Mouse (Mus musculus): ENCODE data around the gene Hk2. TPM values are rescaled to one million over a fixed set of nuclear protein-coding genes. Genes with fewer than 3 reads are reported as not detected.

Gene Hk2
- polyA plus RNA-seq, 1 experiment from 2014 or later: 4.0 TPM

DNA sequence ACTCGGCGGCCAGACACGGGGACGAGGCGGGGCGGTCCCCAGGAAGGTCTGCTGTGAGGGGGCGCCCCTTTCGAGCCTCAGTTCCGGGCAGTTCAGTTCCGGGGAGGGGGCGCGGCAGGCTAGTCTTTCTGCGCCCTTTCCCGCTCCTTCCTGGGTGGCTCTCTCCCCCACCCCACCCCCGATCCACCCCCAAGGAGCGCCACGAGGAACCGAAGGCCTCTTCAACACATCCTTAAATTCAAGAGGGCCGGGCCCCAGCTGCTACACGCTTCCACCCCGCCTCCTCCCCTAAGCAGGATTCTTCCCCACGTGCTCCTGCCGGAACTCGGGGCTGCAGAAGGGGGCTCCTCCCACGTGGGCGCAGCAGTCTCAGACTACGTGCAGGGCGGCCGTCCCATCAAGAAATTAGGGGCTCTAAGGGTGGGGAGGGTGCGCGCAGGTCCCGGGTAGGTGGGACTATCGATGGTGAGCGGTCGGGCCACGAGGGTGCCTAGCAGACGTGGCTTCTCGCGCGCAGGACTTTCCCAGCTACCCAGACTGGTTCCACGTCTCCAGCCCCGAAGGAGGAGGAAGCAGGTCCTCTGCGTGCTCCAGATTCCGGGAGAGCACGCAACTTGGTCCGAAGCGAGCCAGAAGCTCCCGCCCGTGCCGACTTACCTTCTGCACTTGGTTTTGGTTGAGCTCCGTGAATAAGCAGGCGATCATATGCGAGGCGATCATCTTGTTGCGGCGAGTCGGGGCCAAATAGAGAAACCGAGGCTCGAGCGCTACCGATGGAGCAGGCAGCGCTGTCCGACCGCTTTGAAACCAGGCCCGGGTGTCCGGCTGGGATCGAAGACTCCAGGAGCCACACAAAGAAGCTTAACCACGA, 758 bp downstream of the Hk2 start:
- peaks cover 5% of the 10 kb centered on the region; the same call in 1 of the 2 replicates for H3K4me1 ChIP-seq (ENCODE audit: control insufficient read depth, insufficient read depth, low read length)
- H3K36me3 ChIP-seq (ENCODE audit: control insufficient read depth, insufficient read depth, low read length): no peaks in the 10 kb centered on the region
- peak overlapping the region; percentile 26; the same call in 1 of the 2 replicates for H3K27ac ChIP-seq (replicated peaks; ENCODE audit: low read depth, low read length)
- ATAC-seq (ENCODE audit: low FRiP score, low TSS enrichment) (peak; percentile 46), DNase-seq (peak; percentile 68)
- H3K4me2 ChIP-seq (ENCODE audit: low read length): peak overlapping the region; percentile 99
- H3K27me3 ChIP-seq (ENCODE audit: control insufficient read depth, insufficient read depth, low read length): peaks cover 15% of the 10 kb centered on the region
- peak overlapping the region; percentile 49 for H3K9ac ChIP-seq (replicated peaks; ENCODE audit: low read length)
- H3K4me3 ChIP-seq (replicated peaks; ENCODE audit: low read depth, low read length): peak overlapping the region; percentile 50
- WGBS: under 1% methylated on average over 68 of the region's 68 CpGs
- H3K9me3 ChIP-seq (ENCODE audit: control insufficient read depth, low read length): no peaks in the 10 kb centered on the region

DNA sequence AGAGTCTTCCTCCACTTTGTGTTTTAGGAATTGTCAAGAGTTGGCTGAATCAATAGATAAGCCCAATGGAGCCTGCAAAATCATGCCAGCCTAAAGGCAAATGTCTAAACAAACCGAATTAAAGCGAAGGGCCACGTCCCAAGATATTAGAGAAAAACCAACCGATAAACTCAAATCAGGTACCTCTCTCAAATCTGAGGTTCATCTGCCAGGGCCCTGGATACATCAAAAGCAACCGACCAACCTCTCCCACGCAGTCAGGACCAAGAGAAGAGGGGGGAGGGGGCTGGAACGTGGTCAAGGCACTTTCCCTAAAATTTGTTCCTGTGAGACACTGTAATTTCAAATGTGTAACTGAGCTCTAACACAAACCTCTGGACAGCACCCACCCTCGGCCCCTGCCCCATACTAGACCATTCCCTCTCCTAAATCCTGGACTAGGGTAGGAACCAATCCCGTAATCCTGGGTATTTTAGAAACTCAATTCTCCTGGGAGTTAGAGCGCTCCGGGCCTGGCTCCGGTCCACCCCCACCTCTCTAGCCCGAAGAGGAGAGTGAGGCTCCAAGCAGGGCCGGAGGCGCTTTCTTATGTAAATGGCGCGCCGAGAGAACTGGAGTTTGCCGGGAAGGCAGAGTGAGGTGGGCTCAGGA, 1.7 kb downstream of the Hk2 start:
- WGBS: under 1% methylated on average over 19 of the region's 19 CpGs
- Histone ChIP-seq H3K9me3 (ENCODE audit: control insufficient read depth, low read length) (no peaks in the 10 kb centered on the region), H3K27me3 (ENCODE audit: control insufficient read depth, insufficient read depth, low read length) (peaks cover 15% of the 10 kb centered on the region), H3K4me1 (ENCODE audit: control insufficient read depth, insufficient read depth, low read length) (peaks cover 5% of the 10 kb centered on the region; the same call in 1 of the 2 replicates), H3K9ac (replicated peaks; ENCODE audit: low read length) (peak overlapping the region; percentile 49), H3K36me3 (ENCODE audit: control insufficient read depth, insufficient read depth, low read length) (no peaks in the 10 kb centered on the region), H3K4me2 (ENCODE audit: low read length) (peak overlapping the region; percentile 99), H3K4me3 (replicated peaks; ENCODE audit: low read depth, low read length) (peak overlapping the region; percentile 50), H3K27ac (replicated peaks; ENCODE audit: low read depth, low read length) (no peak overlapping the region)
- DNase-seq (peak; percentile 77), ATAC-seq (ENCODE audit: low FRiP score, low TSS enrichment) (0 out of 2 replicates have a peak, but pooled peaks have one; percentile 18)

DNA sequence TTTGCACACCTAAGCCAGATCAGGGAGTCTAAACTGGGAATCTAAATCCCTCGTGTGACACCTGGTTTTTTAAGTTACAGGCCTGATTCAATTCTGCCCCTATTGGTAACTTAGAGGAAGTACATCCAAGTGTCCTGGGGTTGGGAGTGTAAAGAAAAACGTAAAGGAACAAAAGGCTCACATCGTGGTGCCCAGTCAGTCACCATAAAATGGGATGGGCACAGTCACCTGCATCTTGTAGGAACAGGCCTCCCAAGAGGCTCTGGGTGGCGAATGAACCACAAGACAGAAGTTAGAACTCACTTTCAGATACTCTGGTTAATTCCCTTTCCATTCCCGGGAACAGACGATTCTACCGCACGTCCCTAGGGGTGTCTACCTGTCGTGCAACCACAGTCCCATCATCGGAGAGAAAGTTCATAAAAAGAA, 2.3 kb downstream of the Hk2 start:
- no peak for ATAC-seq (ENCODE audit: low FRiP score, low TSS enrichment)
- H3K9me3 ChIP-seq (ENCODE audit: control insufficient read depth, low read length): no peaks in the 10 kb centered on the region
- DNase-seq: peak; percentile 49
- peak overlapping the region; percentile 50 for H3K4me3 ChIP-seq (replicated peaks; ENCODE audit: low read depth, low read length)
- WGBS: 1% methylated on average over 10 of the region's 10 CpGs
- peak overlapping the region; percentile 99 for H3K4me2 ChIP-seq (ENCODE audit: low read length)
- H3K9ac ChIP-seq (replicated peaks; ENCODE audit: low read length): no peak overlapping the region
- H3K27ac ChIP-seq (replicated peaks; ENCODE audit: low read depth, low read length): no peak overlapping the region
- H3K4me1 ChIP-seq (ENCODE audit: control insufficient read depth, insufficient read depth, low read length): peaks cover 5% of the 10 kb centered on the region; the same call in 1 of the 2 replicates
- H3K36me3 ChIP-seq (ENCODE audit: control insufficient read depth, insufficient read depth, low read length): no peaks in the 10 kb centered on the region
- H3K27me3 ChIP-seq (ENCODE audit: control insufficient read depth, insufficient read depth, low read length): peaks cover 15% of the 10 kb centered on the region

DNA sequence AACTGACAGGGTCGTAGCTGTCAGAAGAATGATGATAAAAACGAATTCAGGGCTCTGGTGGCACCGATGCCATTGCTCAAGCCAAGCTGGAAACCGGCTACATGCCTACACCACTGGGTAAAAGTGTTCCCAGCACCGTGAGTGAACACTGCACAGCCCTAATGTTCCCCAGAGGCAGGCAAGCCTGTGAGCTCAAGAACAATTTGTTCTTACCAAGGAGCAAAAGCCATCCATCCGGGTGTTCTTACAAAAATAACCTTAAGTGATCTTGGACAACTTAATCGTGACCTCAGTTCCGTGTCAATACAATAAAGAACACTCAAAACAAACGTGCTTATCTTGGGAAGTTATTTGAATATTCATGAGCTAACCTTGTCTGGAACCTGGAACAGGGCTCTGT, 3.2 kb downstream of the Hk2 start:
- WGBS: 59% methylated on average over 9 of the region's 9 CpGs

DNA sequence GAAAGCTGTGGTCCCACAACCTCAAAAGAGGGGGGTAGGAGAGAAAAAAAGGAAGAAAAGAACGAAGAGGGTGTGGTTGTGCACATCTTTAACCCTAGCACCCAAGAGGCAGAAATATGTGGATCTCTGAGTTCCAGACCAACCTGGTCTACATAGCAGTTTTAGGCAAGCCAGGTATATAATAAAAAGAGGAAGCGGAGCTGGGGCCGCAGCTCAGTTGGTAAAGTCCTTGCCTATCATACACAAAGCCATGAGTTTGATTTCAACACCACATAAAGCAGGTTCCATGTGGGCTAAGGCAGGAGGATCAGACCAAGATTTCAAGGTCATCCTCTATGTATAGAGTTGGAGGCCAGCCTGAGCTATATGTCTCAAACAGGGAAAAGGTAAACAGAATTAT, 4.0 kb downstream of the Hk2 start:
- Histone ChIP-seq H3K4me1 (ENCODE audit: control insufficient read depth, insufficient read depth, low read length) (peaks cover 5% of the 10 kb centered on the region; the same call in 1 of the 2 replicates), H3K36me3 (ENCODE audit: control insufficient read depth, insufficient read depth, low read length) (no peaks in the 10 kb centered on the region), H3K4me3 (replicated peaks; ENCODE audit: low read depth, low read length) (no peak overlapping the region), H3K4me2 (ENCODE audit: low read length) (no peak overlapping the region), H3K27me3 (ENCODE audit: control insufficient read depth, insufficient read depth, low read length) (peaks cover 9% of the 10 kb centered on the region), H3K9ac (replicated peaks; ENCODE audit: low read length) (no peak overlapping the region), H3K27ac (replicated peaks; ENCODE audit: low read depth, low read length) (no peak overlapping the region), H3K9me3 (ENCODE audit: control insufficient read depth, low read length) (no peaks in the 10 kb centered on the region)
- DNase-seq: no peak
- ATAC-seq (ENCODE audit: low FRiP score, low TSS enrichment): no peak
- WGBS: 85% methylated on average over 3 of the region's 3 CpGs

More for the DNA sequence above, 3.2 kb downstream of the Hk2 start:
- Histone ChIP-seq H3K4me3 (replicated peaks; ENCODE audit: low read depth, low read length) (no peak overlapping the region), H3K27me3 (ENCODE audit: control insufficient read depth, insufficient read depth, low read length) (peaks cover 15% of the 10 kb centered on the region), H3K9ac (replicated peaks; ENCODE audit: low read length) (no peak overlapping the region), H3K4me2 (ENCODE audit: low read length) (no peak overlapping the region), H3K9me3 (ENCODE audit: control insufficient read depth, low read length) (no peaks in the 10 kb centered on the region), H3K4me1 (ENCODE audit: control insufficient read depth, insufficient read depth, low read length) (peaks cover 5% of the 10 kb centered on the region; the same call in 1 of the 2 replicates), H3K36me3 (ENCODE audit: control insufficient read depth, insufficient read depth, low read length) (no peaks in the 10 kb centered on the region), H3K27ac (replicated peaks; ENCODE audit: low read depth, low read length) (no peak overlapping the region)
- DNase-seq (no peak), ATAC-seq (ENCODE audit: low FRiP score, low TSS enrichment) (no peak)

DNA sequence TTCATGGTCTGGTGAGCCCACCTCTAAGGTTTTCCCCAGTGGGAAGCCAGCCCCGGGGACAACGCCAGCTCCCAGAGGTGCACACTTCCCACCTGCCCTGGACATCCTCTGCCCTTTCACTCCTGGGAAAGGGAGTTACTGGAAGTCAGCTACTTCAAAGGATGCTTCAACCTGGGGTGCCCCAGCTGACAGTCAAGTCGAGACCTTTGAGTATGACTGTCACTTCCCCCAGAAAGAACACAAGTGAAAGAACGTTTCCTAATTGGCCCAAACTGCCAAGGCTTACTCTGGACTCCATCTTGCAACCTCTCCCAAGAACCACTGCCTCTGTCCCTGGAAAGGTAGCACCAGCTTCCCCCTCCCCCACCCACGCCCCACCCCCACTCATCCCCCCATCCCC, 4.5 kb downstream of the Hk2 start:
- no peak overlapping the region for H3K4me3 ChIP-seq (replicated peaks; ENCODE audit: low read depth, low read length)
- H3K9ac ChIP-seq (replicated peaks; ENCODE audit: low read length): no peak overlapping the region
- no peak for DNase-seq
- H3K27ac ChIP-seq (replicated peaks; ENCODE audit: low read depth, low read length): no peak overlapping the region
- WGBS: 62% methylated on average over 5 of the region's 5 CpGs
- H3K36me3 ChIP-seq (ENCODE audit: control insufficient read depth, insufficient read depth, low read length): no peaks in the 10 kb centered on the region
- peaks cover 7% of the 10 kb centered on the region; the same call in 1 of the 2 replicates for H3K27me3 ChIP-seq (ENCODE audit: control insufficient read depth, insufficient read depth, low read length)
- no peak for ATAC-seq (ENCODE audit: low FRiP score, low TSS enrichment)
- H3K4me2 ChIP-seq (ENCODE audit: low read length): no peak overlapping the region
- peaks cover 5% of the 10 kb centered on the region; the same call in 1 of the 2 replicates for H3K4me1 ChIP-seq (ENCODE audit: control insufficient read depth, insufficient read depth, low read length)
- H3K9me3 ChIP-seq (ENCODE audit: control insufficient read depth, low read length): no peaks in the 10 kb centered on the region

DNA sequence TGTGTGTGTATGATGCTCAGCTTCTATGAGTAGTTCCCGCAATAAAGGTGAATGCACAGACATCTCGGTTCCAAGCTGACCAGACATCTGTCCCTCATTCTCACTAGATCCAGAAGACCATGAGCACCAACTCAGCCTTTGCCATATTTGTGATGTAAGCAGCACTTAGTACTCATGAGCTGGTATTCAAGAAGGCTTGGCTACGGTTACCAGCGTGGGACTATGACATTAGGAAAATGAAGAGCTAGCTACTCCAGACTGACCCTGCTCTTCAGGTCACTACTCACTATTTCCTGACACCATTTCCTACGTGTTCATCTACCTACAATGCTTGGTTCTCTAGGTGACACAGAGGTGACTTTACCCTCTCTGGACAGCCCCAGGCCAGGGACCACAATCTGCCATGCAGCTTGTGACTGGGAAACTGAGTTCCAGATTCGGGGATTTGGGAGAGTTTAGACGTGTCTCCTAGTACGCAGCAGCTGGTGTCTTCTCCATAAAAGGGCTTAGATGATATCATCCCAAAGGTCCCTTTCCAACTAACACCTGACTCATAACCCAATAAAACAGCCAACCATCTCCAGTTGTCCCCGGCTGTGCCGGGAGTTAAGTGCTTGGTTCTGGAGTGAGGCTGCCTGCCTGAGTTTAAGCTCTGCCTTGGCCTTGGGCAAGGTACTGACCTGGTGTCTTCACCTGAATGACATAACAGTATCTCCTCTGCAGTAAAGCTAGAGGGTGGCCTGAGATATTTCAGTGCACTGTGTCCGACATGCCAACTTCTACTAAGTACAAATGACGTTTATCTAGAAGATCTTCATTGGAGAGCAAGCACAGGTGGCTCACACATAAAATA, 6.3 kb downstream of the Hk2 start:
- Histone ChIP-seq H3K27me3 (ENCODE audit: control insufficient read depth, insufficient read depth, low read length) (peaks cover 4% of the 10 kb centered on the region; the same call in 1 of the 2 replicates), H3K27ac (replicated peaks; ENCODE audit: low read depth, low read length) (no peak overlapping the region), H3K9ac (replicated peaks; ENCODE audit: low read length) (no peak overlapping the region), H3K36me3 (ENCODE audit: control insufficient read depth, insufficient read depth, low read length) (no peaks in the 10 kb centered on the region), H3K9me3 (ENCODE audit: control insufficient read depth, low read length) (no peaks in the 10 kb centered on the region), H3K4me2 (ENCODE audit: low read length) (no peak overlapping the region), H3K4me1 (ENCODE audit: control insufficient read depth, insufficient read depth, low read length) (no peaks in the 10 kb centered on the region), H3K4me3 (replicated peaks; ENCODE audit: low read depth, low read length) (no peak overlapping the region)
- ATAC-seq (ENCODE audit: low FRiP score, low TSS enrichment) (no peak), DNase-seq (no peak)
- 94% methylated on average over 12 of the region's 12 CpGs for WGBS

DNA sequence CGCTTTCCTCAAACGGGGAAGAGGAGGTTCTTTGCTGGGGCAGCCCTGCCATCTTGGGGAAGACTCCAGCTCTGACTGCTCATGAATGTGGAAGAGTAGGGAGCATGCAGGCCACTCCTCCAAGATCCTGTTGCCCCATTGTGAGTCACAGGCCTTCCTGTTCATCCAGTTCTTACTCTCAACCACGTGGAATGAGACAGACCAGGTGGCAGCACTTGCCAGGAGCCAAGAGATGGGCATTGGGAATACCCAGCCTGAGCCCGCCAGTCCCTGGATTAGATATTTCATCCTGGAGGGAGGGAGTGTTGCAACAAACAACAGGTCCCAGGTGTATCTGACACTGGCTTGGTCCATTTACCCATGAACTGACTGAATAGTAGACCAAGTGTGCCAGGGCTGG, 7.6 kb downstream of the Hk2 start:
- Histone ChIP-seq H3K27me3 (ENCODE audit: control insufficient read depth, insufficient read depth, low read length) (peaks cover 1% of the 10 kb centered on the region; the same call in 1 of the 2 replicates), H3K4me3 (replicated peaks; ENCODE audit: low read depth, low read length) (no peak overlapping the region), H3K27ac (replicated peaks; ENCODE audit: low read depth, low read length) (no peak overlapping the region), H3K9me3 (ENCODE audit: control insufficient read depth, low read length) (no peaks in the 10 kb centered on the region), H3K4me2 (ENCODE audit: low read length) (no peak overlapping the region), H3K36me3 (ENCODE audit: control insufficient read depth, insufficient read depth, low read length) (no peaks in the 10 kb centered on the region), H3K4me1 (ENCODE audit: control insufficient read depth, insufficient read depth, low read length) (no peaks in the 10 kb centered on the region), H3K9ac (replicated peaks; ENCODE audit: low read length) (no peak overlapping the region)
- 72% methylated on average over 4 of the region's 4 CpGs for WGBS
- DNase-seq (no peak), ATAC-seq (ENCODE audit: low FRiP score, low TSS enrichment) (no peak)
